Mouse (Mus musculus): ENCODE data around the gene Nxf2.

Nxf2 gene

DNA sequence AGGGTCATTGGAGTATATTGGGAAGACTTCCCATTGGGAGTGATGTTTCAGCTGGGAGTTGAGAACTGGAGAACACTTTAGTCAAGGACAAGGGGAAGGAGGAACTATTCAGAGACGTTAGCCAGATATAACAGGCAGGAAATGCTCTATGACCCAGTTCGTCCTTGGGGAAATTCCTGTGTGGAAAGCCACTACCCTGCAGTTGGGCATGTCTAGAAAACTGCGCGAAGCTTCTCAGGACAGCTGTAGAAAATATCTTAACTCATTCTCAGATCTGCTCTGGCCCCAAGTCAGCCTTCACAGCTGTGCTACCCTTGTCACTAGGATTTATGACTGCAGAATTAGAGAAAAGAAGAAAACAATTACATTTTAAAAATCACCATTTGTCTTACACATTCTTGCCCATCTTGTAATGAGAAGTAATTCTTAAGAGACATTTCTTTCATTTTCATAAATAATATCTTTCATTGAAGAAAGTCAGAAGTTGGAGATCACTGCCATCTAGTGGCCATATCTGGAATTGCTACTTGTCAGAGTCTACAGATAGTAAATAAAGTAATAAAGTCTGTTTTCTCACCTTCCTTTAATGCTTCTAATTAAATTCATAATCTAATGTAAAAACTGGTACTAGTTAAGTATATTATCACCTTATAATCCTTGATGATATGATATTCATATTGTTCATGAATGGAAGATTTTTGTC lies 51.2 kb downstream of the Nxf2 start:
- peak; percentile 71 for DNase-seq (ENCODE audit: low read depth, low spot score)
- no peaks in the 10 kb centered on the region for H3K36me3 ChIP-seq (ENCODE audit: control insufficient read depth, insufficient read depth, low read length, poor library complexity, severe bottlenecking)
- no peaks in the 10 kb centered on the region for H3K27me3 ChIP-seq (ENCODE audit: control insufficient read depth, insufficient read depth, low read length, poor library complexity, severe bottlenecking)

GRCm38 (mm10) chrX:134912805-134913204 lies 51.7 kb downstream of the Nxf2 start:
- DNase-seq (ENCODE audit: low read depth, low spot score) = no peak
- H3K36me3 ChIP-seq (ENCODE audit: control insufficient read depth, insufficient read depth, low read length, poor library complexity, severe bottlenecking) = no peaks in the 10 kb centered on the region
- H3K27me3 ChIP-seq (ENCODE audit: control insufficient read depth, insufficient read depth, low read length, poor library complexity, severe bottlenecking) = no peaks in the 10 kb centered on the region

- no peaks in the 10 kb centered on the region for H3K36me3 ChIP-seq (ENCODE audit: control insufficient read depth, insufficient read depth, low read length, poor library complexity, severe bottlenecking)
- no peak for DNase-seq (ENCODE audit: low read depth, low spot score)
- no peaks in the 10 kb centered on the region for H3K27me3 ChIP-seq (ENCODE audit: control insufficient read depth, insufficient read depth, low read length, poor library complexity, severe bottlenecking)
These were observed 54.2 kb downstream of the Nxf2 start for GRCm38 (mm10) chrX:134910345-134910744.

Measured in splenic B cell, adult 2 months (primary cell).